Mouse (Mus musculus): ENCODE data around the gene Timp3. TPM values are rescaled to one million over a fixed set of nuclear protein-coding genes. Genes with fewer than 3 reads are reported as not detected.

Timp3 gene
- 10 to 100 TPM; 48.0 to 62.4 TPM for total RNA-seq (2021)
- long read RNA-seq, experiment 1, full-length matches to known transcripts = 4 of 7 reads
- long read RNA-seq, experiment 1, partial matches to known transcripts = 0 of 7 reads
- long read RNA-seq, experiment 1, other reads (novel, unspliced or antisense) = 3 of 7 reads
- long read RNA-seq, experiment 2, full-length matches to known transcripts = 12 of 23 reads
- long read RNA-seq, experiment 2, partial matches to known transcripts = 11 of 23 reads
- long read RNA-seq, experiment 2, other reads (novel, unspliced or antisense) = 0 of 23 reads

DNA sequence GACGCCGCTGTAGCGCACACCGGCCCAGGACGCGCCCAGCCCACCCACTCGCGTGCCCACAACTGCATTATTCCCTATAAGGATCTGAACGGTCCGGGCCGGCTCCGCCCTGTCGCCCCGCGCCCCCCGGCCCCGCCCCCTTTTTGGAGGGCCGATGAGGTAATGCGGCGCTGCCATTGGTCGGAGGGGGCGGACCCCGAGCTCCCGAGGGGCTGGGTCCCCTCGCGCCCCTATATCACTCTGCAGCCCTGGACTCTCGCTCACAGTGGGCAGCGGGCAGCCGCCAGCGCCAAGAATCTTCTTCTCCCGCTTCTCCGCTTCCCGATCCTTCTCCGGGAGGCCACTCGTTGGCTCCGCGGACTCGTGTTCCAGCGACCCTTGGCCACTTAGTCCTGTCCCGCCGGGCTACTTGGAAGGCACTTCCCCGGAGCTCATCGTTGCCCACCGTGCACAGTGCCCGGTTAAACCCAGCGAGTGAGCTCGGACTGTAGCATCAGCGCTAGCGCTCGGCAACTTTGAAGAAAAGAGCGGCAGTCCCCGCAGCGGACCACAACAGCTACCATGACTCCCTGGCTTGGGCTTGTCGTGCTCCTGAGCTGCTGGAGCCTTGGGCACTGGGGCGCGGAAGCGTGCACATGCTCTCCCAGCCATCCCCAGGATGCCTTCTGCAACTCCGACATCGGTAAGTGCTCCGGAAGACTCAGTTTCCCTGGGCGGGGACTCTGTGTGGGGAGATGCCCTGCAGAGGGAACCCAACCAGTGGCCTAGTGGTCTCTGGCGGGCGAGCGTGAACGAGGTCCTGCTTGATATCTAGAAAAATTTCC, at the start of gene Timp3:
Gene Timp3, plus strand, starts transcription at position 80 of the 824 bp plus-strand sequence.
- DNase-seq = peak; percentile 85

DNA sequence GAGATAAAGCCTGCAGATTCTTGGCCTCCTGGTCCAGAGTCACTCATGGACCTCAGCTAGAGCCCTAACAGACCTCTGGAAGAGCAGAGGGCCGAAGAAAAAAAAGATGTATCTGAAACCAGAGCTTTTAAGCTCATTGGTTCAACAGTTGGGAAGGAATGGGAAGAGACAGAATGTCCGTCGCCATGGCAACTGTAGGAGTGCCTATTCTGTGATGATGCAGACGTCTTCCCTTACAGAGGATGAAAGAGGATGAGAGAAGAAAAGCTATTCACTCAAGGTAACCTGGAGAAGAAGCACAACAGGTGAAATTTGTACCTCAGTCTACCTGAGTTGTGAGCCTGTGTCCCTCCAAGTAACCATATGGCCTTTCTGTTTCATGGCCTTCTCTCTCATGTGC, 44.0 kb upstream of the Timp3 start:
- DNase-seq = no peak

DNA sequence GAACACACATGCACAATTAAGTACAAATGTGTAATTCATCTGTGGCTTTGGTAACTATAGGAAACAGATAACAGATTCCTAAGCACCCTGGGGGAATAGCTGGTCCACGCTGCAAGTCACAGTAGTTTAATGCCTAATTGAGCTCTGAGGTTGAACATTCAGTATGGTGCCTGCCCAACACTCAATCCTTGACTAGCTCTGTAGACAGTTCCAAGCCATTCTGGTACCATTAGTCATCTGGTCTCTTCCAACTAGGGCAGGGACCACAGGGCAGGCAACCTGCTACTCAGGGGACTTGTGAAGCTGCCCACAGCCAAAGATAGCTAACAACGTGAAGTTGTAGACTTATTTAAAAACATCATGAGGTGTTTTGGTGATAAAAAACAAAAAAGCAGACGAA, 43.1 kb upstream of the Timp3 start:
- DNase-seq = no peak

DNA sequence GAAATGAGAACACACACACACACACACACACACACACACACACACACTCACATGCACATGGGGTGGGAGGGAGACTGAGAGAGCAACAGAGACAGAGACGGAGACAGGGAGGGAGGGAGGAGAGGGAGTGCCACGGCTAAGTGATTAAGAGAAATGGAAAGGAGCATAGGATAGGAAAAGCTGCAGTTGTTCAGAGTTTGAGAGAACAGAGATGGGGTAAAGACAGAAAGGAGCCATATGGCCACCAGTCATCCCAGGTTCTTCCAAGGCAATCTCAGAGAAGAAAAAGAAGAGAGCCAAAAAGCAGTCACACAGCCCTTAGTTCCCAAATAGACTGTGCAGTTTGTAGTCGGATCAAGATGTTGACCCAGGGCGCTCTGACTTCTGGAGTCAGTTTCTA, 42.1 kb upstream of the Timp3 start:
- DNase-seq = no peak

DNA sequence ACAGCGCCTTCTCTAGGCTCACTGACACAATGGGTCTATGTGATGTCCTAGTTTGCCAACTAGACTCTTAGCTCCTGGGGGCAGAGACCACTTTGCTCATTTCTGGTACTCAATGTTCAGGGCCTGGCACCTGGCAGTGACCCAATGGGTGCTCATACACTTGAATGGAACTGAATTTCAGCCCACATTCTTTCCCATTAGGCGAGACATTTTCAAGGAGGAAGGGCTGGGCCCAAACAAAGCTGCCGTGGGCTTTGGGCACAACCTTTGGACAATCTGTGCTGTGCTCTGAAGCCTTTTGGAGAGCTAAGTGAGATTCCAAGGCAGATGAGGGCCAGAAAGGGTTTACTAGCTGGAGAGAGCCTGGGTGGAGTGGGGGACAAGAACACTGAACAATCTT, 41.2 kb upstream of the Timp3 start:
- DNase-seq = no peak

DNA sequence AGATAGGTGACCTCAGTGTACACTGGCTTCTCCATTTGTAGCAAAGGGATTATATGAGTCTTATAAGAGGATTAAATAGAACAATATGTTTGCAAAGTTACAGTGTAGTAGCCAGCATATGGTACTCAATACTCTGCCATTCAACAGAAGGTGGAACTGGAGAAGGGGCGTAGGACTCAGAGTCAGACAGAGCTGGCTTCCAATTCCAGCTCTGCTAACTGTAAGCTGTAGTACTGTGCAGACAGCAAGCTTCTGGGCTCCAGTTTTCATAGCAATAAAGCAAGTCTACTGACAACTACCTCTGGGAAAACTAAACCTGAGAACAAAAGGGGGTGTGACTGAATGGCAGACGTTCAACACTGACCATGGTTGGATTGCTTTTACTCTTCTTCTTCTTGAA, 38.4 kb upstream of the Timp3 start:
- no peak for DNase-seq

DNA sequence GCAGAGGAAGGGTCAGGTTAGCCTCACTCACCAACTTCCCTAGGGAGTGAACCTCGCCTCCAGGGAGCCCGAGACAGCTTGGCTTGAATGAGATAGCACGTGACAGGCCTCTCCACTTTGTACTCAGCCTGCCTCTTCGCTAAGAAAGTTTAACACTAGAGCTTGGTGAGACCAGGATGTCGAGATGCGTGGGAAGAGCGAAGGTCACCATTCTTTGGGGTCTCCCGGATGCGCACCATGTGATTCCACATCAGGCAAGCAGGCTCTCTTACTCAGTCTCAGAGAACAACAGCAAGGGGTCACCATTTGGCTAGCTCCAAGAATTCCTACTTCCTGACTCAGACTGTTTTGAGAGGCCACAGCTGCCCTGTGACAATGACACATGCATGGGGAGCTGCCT, 35.6 kb upstream of the Timp3 start:
- DNase-seq = peak; percentile 41

DNA sequence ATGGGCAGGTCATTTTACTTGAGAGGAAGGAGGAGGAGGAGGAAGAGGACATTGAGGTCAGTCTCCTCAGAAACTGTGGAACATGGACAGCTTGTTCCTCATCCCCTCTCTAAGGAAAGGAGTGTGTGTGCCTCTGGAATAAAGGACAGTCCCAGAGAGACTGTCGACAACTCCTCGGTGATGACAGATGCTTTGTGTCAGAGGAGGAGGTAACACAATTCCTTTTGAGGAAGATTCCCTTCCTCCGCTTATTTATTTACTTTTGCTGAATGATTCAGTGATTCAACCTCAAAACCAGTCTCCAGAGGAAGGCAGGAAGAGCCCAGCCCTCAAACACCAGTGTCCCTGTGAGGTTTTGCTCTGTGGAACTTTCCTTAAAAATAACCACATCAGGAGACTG, 29.9 kb upstream of the Timp3 start:
- peak; percentile 14 for DNase-seq

DNA sequence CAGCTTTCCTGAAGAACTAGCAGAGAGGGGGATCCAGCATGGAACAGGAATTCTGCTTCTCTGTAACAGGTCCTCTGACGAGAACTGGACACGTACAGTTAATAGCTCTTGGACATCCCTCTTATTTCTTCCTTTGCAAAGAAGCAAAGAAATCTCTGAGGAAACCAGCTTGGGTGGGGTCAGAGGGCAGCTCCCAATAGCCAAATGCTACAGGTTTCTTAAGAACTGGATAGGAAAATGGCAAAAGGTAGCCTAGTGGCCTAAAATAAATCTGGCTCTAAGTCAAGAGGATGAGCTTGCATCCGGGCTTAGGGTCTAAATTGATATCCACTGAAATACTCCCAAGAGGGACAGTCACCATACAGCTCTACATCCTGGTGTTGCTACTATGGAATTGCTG, 27.3 kb upstream of the Timp3 start:
- DNase-seq = no peak

DNA sequence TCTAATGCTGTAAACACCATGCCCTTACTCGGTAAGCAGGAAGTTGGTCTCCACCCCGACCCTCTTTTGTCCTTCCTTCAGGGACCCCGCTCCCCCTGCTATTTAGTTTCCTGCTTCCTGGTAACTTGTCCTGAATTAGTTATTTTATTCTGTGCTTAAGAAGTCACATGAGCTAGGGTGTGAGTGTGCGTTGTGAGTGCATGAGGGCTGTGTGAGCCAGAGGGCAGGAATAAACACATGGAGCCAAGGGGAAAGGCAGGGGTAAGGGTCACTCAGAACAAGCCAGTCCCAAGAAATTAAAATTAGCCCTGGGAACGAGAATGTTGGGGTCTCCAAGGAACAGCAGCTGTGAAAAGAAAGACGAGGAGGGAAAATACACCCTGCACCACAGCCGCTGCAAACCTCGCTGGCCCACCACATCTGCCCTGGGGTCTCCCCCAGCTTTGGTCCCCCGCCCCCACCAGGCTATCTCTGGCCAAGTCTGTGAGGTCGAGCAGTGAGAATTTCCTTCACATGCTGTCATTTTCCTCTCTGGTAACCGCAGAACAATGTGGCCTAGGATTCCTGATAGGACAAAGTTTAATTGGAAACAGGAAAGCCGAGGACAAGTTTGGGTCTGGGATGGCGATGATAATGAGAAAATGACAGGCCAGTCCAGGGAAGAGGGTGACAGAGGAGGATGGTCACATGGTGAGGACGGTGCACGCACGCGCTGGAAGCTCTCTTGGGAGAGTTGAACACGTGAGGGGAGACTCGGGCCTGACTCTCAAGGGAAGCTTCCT, 26.6 kb upstream of the Timp3 start:
- peak; percentile 55 for DNase-seq

DNA sequence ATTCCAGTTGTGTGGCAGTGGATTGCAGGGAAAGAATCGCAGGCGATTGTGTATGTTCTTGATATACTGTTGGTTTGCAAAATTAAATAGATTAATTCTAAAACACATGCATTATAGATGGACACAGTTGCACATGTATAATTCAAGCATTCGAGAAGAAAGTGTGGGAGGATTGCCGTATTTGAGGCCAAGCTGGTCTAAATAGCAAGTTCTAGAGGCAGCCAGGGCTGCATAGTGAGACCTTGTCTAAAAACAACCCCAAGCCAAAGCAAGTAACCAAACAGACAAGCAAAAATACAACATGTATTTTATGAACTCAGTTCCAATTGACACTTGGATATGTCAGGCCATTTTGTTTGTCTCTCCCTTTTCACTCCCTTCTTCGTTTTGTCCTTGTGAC, 24.6 kb upstream of the Timp3 start:
- no peak for DNase-seq

DNA sequence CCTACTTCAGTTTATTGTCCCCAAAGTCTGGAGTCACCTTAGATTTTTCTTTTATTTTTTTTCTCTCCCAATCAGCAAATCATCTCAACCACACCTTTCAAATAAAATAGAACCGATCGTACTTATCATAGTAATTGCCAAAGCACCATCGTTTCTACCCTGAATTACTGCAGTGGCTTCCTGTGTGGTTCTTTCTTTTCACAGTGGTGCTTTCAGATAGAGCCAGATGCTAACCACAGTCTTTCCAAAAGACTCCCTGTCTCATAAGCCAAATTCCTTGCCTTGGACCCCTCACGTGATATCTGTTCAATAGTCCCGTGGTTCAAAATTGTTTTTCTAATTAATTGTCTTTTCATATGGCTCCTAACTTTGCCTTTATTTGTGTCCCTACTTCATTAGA, 22.8 kb upstream of the Timp3 start:
- DNase-seq = no peak

DNA sequence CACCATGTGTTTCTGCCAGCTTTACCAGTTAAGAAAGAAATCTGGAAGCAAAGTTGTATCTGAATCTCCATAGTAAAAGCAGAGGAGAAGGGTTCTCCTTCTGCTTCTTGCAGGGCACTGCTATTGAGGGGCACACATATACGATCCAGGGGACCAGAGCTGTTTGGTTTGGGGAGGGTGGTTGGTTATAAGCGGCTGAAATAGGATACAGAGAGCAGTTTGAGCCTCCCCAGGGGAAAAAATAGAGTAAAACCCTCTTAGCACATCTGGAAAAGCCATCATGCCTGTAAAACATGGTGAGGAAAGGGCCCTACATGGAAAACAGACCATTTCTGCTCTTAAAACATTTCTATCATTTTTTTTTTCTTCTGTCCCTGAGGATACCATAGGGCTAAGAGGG, 21.7 kb upstream of the Timp3 start:
- no peak for DNase-seq

DNA sequence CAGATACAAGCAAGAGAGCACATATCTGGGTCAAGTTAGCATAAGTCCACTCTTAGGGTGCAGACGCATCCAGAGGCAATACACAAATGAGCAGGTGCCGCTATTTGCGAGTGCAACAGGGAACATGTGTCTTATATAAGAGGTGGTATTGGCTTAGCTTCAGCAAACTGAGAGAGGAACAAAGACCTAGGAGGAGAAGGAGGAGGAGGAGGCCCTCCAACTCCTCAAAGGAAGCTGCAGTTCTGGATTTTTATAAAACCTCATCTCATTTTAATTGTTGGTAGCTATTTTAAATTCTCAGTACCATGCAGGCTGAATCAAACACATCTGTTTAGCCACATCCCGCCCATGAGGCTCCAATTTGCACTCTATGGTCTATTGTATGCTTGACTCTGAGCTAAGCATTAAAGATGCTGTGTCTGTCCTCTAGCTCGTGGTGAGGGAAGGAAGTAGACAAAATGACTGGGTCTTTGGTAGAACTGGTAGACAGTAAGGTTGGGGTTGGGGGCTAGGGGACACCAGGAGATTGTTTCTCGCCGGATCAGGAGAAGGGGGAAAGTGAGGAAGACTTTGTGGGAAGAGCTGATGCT, 20.5 kb upstream of the Timp3 start:
- DNase-seq = no peak

DNA sequence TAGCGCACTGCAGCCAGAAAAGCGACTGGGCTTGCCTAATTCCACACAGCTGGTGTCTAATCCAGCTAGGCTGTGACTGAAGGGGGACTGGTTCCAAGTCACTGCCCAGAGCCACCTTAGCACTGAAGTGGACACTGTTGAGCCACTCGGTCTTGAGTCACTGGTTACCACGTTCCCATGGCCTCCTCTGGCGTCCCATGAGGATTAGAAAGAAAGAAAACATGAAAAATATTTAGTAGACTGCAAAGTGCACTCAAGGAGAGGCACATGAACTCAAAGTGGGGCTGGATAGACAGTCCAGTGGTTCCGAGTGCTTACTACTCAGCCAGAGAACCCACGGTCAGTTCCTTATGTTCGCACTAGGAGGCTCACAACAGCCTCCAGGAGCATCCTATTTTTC, 18.9 kb upstream of the Timp3 start:
- DNase-seq = no peak

DNA sequence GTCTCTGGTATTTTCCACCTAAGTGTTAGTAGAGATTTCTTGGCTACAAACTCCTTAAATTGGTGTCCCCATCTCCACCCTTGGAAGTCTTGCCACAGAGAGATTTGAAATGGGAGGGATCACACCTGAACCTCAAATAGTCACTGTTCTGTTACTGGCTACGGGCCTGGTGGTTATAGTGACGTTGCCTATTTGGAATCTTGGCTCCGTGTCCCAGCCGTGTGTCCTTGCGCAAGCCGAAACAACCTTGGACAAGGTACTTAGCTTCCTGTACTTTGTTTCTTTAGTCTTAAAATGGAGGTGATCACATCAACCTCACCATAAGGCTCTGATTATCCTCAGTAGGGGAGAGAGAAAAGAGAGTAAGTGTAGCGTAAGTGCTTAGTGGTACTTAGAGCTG, 13.7 kb upstream of the Timp3 start:
- no peak for DNase-seq

DNA sequence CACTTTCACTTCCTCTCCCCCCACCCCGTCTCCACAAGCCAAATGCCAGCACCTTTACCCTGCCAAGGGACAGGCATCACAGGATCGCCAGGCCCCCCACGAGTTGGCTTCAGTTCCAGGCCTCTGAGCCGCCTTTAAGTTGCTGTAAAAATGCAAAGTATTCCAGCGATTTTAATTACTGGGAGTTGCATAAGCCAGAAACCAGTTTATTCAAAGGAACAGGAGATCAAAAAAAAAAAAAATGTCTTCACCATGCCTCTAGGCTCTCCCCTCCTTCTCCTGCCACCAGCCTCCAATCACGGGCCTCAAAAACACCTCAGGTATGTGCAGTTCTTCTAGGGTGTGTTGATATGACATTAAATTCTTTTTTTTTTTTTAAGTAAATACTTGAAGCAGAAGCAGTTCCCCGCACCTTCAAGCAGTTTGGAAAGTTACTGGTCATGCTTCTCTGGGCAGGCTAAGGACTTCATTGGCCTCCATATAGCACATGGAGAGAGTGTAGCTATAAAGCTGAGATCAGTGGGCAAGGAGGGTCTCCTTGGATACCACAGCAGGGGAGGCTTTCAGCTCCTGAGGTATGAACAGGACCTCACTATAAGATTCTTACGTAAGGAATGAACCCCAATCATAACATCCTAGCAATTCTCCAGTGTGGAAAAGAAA, 9.9 kb upstream of the Timp3 start:
- DNase-seq = no peak

DNA sequence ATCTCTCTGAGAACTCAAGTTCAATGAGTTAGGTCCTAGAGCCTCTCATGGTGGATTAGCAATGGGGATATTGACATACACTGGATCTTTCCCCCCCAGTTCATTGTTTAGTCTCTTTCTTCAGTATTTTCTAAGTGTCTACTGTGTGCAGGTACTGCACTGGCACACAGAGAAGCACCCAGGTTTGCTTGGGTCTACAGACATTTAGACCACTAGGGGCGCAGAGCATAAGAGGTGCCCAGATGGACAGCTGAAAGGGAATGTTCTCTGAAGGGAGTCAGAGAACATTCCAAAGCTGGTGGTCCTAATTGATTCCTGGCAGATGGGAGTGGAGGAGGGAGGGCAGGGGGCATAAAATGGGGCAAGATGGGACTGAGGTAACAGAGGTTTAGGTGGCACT, 6.3 kb upstream of the Timp3 start:
- DNase-seq = no peak

DNA sequence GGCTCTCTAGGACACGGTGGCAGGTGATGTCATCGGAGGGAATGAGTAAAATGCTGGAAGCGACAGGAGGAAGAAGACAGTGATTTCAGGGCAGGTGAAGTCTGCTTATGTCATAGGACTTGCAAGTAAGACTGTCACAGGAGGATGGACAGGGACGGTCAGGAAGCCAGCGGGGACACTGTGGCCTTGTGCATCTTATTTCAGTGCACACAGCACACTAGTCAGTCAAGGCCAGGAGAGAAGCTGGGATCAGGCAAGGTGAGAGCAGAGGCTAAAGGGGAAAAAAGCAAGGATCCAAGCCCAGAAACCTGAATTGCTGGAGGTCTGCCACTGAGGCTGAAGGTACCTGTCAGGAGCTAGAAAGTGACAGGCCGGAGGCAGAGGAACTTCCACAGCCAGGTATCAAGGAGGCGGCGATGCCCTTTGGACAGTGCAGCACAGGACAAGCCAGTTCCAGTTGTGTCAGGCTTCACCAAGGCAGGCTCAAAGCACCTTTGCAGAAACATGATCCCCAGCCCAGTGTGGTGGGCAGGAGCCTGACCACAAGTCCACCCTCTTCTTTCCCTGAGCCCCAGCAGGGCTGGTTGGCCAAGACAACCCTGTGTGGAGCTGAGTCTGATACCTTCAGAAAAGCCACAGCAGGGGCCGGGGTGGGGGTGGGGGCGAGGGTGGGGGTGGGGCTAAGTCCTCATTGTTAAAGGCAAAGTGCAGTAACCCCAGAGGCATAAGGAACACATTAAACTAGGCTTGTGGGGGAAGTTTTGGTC, 5.4 kb upstream of the Timp3 start:
- DNase-seq = no peak

DNA sequence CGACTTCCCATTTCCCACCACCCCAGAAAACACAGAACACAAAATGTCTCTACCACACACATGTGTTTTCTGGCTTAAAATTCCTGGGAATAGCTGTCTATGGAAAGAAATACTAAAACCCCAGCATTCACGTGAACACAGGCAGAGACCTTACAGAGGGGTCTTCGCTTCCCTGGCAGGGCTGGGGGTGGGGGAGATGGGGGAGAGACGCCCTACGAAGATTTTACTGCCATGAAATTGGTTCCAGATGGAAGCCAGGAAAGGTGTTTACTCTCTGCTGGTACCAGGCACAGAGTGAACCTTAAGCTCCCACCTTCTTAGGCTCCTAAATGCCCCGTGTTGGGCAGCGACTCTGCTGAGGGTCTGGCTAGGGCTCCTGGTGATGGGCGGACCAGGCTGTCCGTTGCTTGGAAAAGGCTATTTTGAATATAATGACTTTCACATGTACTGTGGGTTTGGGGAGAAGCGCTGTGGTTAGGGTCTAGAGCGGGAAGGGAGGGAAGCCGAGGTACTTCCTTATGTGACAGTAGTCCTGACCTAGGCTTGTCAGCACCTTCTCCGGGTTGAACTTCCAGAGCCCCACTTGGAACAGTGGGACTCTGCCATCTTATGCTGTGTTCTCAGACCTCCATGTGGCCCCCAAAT, 4.6 kb upstream of the Timp3 start:
- no peak for DNase-seq

DNA sequence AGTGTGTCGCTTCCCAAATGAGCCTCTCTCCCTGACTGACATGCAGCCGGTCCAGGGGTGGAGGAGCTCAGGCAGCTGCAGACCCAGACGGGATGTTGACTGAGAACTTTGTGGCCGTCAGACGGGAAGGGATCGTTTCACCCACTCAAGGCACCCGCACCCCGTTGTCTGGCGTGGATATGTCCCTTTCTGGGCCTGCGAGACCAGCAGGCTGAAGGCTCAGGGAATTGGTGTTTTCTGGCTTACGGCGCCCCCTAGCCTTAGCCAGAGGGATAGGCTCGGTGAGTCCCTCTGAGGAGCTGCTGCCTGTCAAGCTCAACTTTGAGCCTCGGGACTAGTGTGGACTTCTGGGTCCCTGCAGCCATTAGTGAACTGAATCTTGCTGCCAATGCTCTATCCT, 4.1 kb upstream of the Timp3 start:
- peak; percentile 72 for DNase-seq

Data from gastrocnemius, postnatal 25 days (tissue).